Mouse (Mus musculus) megakaryocyte, embryonic 14.5 days (primary cell): Measurements from ENCODE around the gene Agap1.

ENCODE experiments used
- FLI1 ChIP-seq: IDR thresholded peaks from 2 replicates; pipeline ENCODE4 v1.6.1; 2012; ENCODE audit warnings: low read length, inconsistent platforms, mixed read lengths
- GATA1 ChIP-seq: IDR thresholded peaks from 3 replicates; pipeline ENCODE4 v1.6.1; 2012; ENCODE audit warnings: mixed read lengths, low read length, inconsistent platforms, borderline replicate concordance

- TF ChIP-seq GATA1 (no peak), FLI1 (no peak)
Measured at GRCm38 (mm10) chr1:89892281-89892680, 437.7 kb downstream of the Agap1 start.
